Mouse (Mus musculus): Measurements from ENCODE around the gene Pdlim1.

Pdlim1 gene

GRCm38 (mm10) chr19:40284704-40285103, 13.1 kb upstream of the Pdlim1 start:
- no peak for DNase-seq (ENCODE audit: low spot score)

- DNase-seq (ENCODE audit: low spot score), result no peak
These were observed 11.8 kb upstream of the Pdlim1 start for GRCm38 (mm10) chr19:40283415-40283814.

- DNase-seq (ENCODE audit: low spot score), result no peak
These were observed 6.9 kb upstream of the Pdlim1 start for GRCm38 (mm10) chr19:40278372-40279023.

DNA sequence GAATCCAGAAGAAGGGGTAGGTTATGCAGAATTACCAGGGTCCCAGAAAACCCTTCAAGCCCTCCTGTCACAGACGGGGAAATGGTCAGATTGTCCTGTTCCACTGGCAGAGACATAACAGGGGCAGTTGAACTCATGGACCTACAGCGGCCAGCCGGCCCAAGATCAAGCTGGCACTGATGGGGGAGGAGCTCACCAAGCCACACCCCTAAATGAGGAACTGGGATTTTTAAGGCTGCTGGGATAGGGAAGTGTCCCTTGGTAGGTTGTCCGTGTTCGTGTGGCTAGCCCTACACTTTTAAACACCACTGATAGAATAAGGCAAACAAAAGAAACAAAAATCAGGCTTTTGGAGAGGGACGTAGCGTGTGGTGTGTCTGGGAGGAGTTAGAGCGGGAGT, 5.9 kb upstream of the Pdlim1 start:
- DNase-seq (ENCODE audit: low spot score), result no peak

- DNase-seq (ENCODE audit: low spot score), result no peak
These were observed 4.0 kb upstream of the Pdlim1 start for GRCm38 (mm10) chr19:40275401-40276188.

- no peak for DNase-seq (ENCODE audit: low spot score)
These were observed 1.0 kb upstream of the Pdlim1 start for GRCm38 (mm10) chr19:40272674-40273073.

GRCm38 (mm10) chr19:40270351-40271307, 1.0 kb downstream of the Pdlim1 start:
- DNase-seq (ENCODE audit: low spot score), result no peak

DNA sequence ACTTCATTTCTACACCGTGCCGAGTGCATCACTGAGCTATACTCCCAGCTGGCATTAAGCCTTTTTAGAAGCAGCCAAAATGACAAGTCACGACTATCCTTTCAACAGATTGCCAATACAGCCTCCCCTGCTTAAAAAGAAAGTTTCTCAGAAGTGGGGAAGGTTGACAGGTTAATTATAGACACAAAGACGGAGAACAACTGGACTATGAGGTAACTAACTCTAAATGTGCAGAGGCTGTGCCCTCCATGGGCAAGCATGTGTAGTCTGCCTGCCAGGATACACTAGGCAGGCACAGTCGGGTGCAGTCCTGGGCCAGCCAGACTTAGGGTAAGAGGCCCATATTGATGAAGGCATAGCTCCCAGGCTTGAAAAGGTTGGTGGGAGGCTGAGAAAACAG, 2.1 kb downstream of the Pdlim1 start:
- DNase-seq (ENCODE audit: low spot score), result no peak

DNA sequence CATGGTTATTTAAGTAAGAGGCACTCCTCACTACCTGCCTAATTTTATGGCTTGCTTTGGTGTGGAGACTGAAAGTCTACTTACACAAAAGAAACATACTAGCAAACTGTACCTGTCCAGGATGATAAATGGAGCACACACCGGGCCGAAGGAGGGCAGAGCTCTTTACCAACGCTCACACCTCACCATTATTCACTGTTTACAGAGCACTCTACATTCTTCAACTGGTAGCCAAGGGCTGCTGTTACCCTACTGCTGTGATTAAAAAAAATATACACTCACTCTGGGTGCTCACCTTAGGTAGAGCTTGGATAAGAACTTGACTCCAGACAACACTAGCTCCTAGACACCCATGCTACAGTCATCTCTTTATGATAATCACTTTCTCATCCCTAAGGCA, 3.1 kb downstream of the Pdlim1 start:
- DNase-seq (ENCODE audit: low spot score), result no peak

- no peak for DNase-seq (ENCODE audit: low spot score)
These were observed 4.3 kb downstream of the Pdlim1 start for GRCm38 (mm10) chr19:40267380-40267779.

GRCm38 (mm10) chr19:40259485-40259884, 12.2 kb downstream of the Pdlim1 start:
- no peak for DNase-seq (ENCODE audit: low spot score)

DNA sequence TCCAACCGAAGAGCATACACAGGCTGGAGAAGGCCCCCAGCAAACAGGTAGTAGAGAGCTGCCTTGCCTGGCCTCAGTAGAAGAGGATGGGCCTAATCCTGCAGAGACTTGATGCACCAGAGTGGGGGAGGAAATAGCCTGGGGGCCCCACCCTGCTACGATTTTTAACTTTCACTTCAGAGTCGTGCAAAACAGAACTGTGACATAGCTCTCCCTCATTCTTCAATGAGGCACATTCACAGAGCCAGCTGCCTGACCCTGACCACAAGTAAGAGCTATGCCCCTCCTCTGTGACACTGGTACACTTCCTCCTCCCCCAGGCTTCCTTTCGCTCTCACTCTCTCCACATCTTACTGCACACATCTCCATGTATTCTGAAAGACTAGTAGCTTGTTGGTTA, 14.2 kb downstream of the Pdlim1 start:
- no peak for DNase-seq (ENCODE audit: low spot score)

DNA sequence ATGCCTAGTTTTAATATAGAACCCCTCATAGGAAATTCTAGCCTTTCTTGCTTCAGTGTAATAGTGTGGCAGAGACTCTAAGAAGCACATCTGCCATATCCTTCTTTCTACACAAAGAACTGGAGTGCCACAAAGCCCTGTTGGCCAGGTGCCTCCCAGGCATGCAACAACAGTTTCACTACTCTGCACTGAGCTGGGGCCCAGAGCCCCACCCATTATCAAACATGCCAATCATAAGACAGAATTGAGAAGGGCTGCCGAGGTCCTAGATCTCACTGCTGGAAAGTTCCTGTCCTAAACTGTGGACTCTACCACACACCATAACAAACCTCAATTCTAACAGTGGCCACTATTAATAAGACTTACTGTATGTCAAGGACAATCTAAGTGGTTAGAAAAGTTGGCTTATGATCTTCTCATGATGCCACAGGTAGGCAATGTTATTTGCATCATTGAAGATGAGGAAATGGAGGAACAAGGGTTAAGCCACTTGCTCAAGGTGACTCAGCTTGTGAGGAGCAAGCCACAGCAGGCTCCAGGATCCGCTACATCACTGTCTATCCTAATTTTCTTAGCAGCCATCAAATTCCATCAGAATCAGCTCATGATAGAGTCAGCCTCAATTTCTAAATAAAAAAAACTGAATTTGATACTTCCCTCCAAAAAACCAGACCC, 15.1 kb downstream of the Pdlim1 start:
- DNase-seq (ENCODE audit: low spot score), result no peak

GRCm38 (mm10) chr19:40255561-40255960, 16.1 kb downstream of the Pdlim1 start:
- no peak for DNase-seq (ENCODE audit: low spot score)

GRCm38 (mm10) chr19:40254741-40255140, 16.9 kb downstream of the Pdlim1 start:
- no peak for DNase-seq (ENCODE audit: low spot score)

GRCm38 (mm10) chr19:40253768-40254167, 17.9 kb downstream of the Pdlim1 start:
- no peak for DNase-seq (ENCODE audit: low spot score)

- no peak for DNase-seq (ENCODE audit: low spot score)
These were observed 20.5 kb downstream of the Pdlim1 start for GRCm38 (mm10) chr19:40251115-40251514.

- no peak for DNase-seq (ENCODE audit: low spot score)
These were observed 22.3 kb downstream of the Pdlim1 start for GRCm38 (mm10) chr19:40249352-40249751.

GRCm38 (mm10) chr19:40248476-40248875, 23.2 kb downstream of the Pdlim1 start:
- no peak for DNase-seq (ENCODE audit: low spot score)

DNA sequence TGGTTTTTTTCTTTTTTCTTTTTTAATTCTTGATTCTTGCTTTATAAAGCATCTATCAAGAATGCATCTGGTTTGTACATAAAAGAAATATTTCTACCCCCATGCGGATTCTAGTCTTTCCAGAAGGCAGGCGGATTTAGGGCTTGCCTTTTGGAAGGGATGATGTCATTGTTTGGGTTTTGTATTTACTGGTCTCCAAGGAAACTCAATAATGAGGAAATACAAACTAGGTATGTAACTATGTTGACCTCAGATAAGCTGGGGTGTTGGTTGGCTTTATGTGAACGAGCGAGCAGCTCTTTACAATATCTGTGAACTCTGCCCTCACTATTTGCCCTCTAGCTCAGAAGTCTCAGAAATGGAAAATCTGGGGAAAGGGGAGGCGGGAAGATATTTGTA, 24.4 kb downstream of the Pdlim1 start:
- no peak for DNase-seq (ENCODE audit: low spot score)

GRCm38 (mm10) chr19:40246646-40247267, 24.9 kb downstream of the Pdlim1 start:
- no peak for DNase-seq (ENCODE audit: low spot score)

Data from ovary, postnatal 10 days (tissue).